Mouse (Mus musculus) limb, embryonic 11.5 days (tissue): ENCODE results near the gene Tsfm. TPM values are rescaled to one million over a fixed set of nuclear protein-coding genes. Genes with fewer than 3 reads are reported as not detected.
"Not testable (repeated sequence)": the region's sequence is repeated elsewhere in the genome, so short reads cannot be mapped to it uniquely, and the experiment has no call there.

Experiments
- ATAC-seq: fragments of 200-750 bp; cut with Nextera tagmentation; 2 replicates; pipeline ENCODE4 v1.8.0; 2017; ENCODE audit warnings: low read depth; ENCODE audit not compliant: insufficient number of reproducible peaks, low FRiP score, low TSS enrichment
- DNase-seq: peaks from one replicate; pipeline ENCODE4 v3.0.0-alpha.2; 2015; ENCODE audit warnings: low spot score
- H3K27ac ChIP-seq: fragments of 300-500 bp; sonication (generic); replicated peaks from 2 replicates; pipeline ENCODE4 v1.5.1; 2014; ENCODE audit warnings: low read depth, mild to moderate bottlenecking, low read length
- H3K27me3 ChIP-seq: fragments of 300-500 bp; sonication (generic); 2 replicates; pipeline ENCODE4 v1.6.1; 2014; ENCODE audit warnings: mild to moderate bottlenecking, low read length, mixed read lengths; ENCODE audit not compliant: control insufficient read depth, insufficient read depth
- H3K36me3 ChIP-seq: fragments of 300-500 bp; sonication (generic); 2 replicates; pipeline ENCODE4 v1.6.1; 2014; ENCODE audit warnings: mild to moderate bottlenecking, low read length, moderate library complexity, mixed read lengths; ENCODE audit not compliant: control insufficient read depth, insufficient read depth
- H3K4me1 ChIP-seq: fragments of 300-500 bp; sonication (generic); 2 replicates; pipeline ENCODE4 v1.6.1; 2014; ENCODE audit warnings: low read length, mixed read lengths; ENCODE audit not compliant: control insufficient read depth, insufficient read depth
- H3K4me2 ChIP-seq: fragments of 300-500 bp; sonication (generic); 2 replicates; pipeline ENCODE4 v1.6.1; 2014; ENCODE audit warnings: low read depth, mild to moderate bottlenecking, moderate library complexity; ENCODE audit not compliant: severe bottlenecking
- H3K4me3 ChIP-seq: fragments of 300-500 bp; sonication (generic); 2 replicates; pipeline ENCODE4 v1.5.1; 2014; ENCODE audit warnings: low read depth, low read length
- H3K9ac ChIP-seq: fragments of 300-500 bp; sonication (generic); 2 replicates; pipeline ENCODE4 v1.6.1; 2014; ENCODE audit warnings: mild to moderate bottlenecking, low read length
- H3K9me3 ChIP-seq: fragments of 300-500 bp; sonication (generic); 2 replicates; pipeline ENCODE4 v1.6.1; 2016; ENCODE audit warnings: low read length; ENCODE audit not compliant: control insufficient read depth
- WGBS: fragments of 180-500 bp; shearing (Covaris S2); extraction: QIAGEN DNeasy Blood & Tissue Kit; methylation state at CpG from one replicate; pipeline ENCODE4 v1.1.7; 2014; 5-methylcytosine and 5-hydroxymethylcytosine counted together
- polyA plus RNA-seq: library from polyadenylated mRNA; unstranded; fragments of >200 nt; fragmentation: Nextera tagmentation; extraction: Ambion mirVana; gene quantifications from 2 replicates; pipeline ENCODE4 v1.2.1, GENCODE M21; 2014

Gene Tsfm
- polyA plus RNA-seq, 1 experiment from 2014 or later = 91.8 TPM

- Histone ChIP-seq H3K9me3 (0 out of 2 replicates have a peak, but pooled peaks cover 3% of the 10 kb centered on the region), H3K36me3 (no peaks in the 10 kb centered on the region), H3K9ac (no peak within 1 kb of the TSS), H3K4me3 (no peak within 1 kb of the TSS), H3K27me3 (peaks cover 35% of the 10 kb centered on the region), H3K4me1 (peaks cover 16% of the 10 kb centered on the region), H3K27ac (no peak within 1 kb of the TSS), H3K4me2 (no peak within 1 kb of the TSS)
- ATAC-seq = no peak
- DNase-seq = no peak
- 69% methylated on average over 9 of the region's 9 CpGs for WGBS
These were observed 44.4 kb upstream of the Tsfm start, which contains the start of gene Agap2 for GRCm38 (mm10) chr10:127075080-127075479. TSS of gene Agap2 (plus strand) at chr10:127075284.

GRCm38 (mm10) chr10:127073981-127074380, 43.3 kb upstream of the Tsfm start:
- Histone ChIP-seq H3K27me3 (peaks cover 24% of the 10 kb centered on the region), H3K4me3 (no peak overlapping the region), H3K9me3 (no peaks in the 10 kb centered on the region), H3K36me3 (no peaks in the 10 kb centered on the region), H3K27ac (no peak overlapping the region), H3K4me1 (peaks cover 11% of the 10 kb centered on the region; the same call in 1 of the 2 replicates), H3K4me2 (no peak overlapping the region), H3K9ac (no peak overlapping the region)
- ATAC-seq = no peak
- DNase-seq = no peak
- 90% methylated on average over 1 of the region's 1 CpGs for WGBS

- not testable (repeated sequence) for DNase-seq, H3K27ac ChIP-seq, H3K4me3 ChIP-seq, ATAC-seq, H3K4me2 ChIP-seq, H3K9me3 ChIP-seq, H3K4me1 ChIP-seq, H3K9ac ChIP-seq, H3K36me3 ChIP-seq
- WGBS = 80% methylated on average over 2 of the region's 2 CpGs
- peaks cover 14% of the 10 kb centered on the region for H3K27me3 ChIP-seq
These were observed 42.3 kb upstream of the Tsfm start for GRCm38 (mm10) chr10:127072969-127073368.

- H3K36me3 ChIP-seq, H3K9me3 ChIP-seq, H3K4me1 ChIP-seq, H3K4me3 ChIP-seq, ATAC-seq, H3K9ac ChIP-seq, H3K27ac ChIP-seq, DNase-seq, H3K27me3 ChIP-seq, H3K4me2 ChIP-seq: not testable (repeated sequence)
- 91% methylated on average over 4 of the region's 4 CpGs for WGBS
These were observed 41.6 kb upstream of the Tsfm start for GRCm38 (mm10) chr10:127072270-127072669.

- Histone ChIP-seq H3K9me3 (no peaks in the 10 kb centered on the region), H3K4me2 (peak overlapping the region; percentile 89), H3K4me3 (peak overlapping the region; percentile 66), H3K27me3 (0 out of 2 replicates have a peak, but pooled peaks cover 2% of the 10 kb centered on the region), H3K9ac (no peak overlapping the region), H3K27ac (no peak overlapping the region), H3K4me1 (peaks cover 7% of the 10 kb centered on the region; the same call in 1 of the 2 replicates), H3K36me3 (peaks cover 16% of the 10 kb centered on the region)
- WGBS = 78% methylated on average over 9 of the region's 9 CpGs
- ATAC-seq = no peak
- DNase-seq = no peak
These were observed 40.6 kb upstream of the Tsfm start for GRCm38 (mm10) chr10:127071203-127071602.

GRCm38 (mm10) chr10:127070190-127071121, 39.8 kb upstream of the Tsfm start, which contains the start of gene Tspan31:
TSS of gene Tspan31 (minus strand) at chr10:127070264.
- peaks cover 7% of the 10 kb centered on the region; the same call in 1 of the 2 replicates for H3K4me1 ChIP-seq
- H3K4me2 ChIP-seq = peak within 1 kb of the TSS; percentile 89
- H3K9ac ChIP-seq = peak within 1 kb of the TSS; percentile 73
- 2% methylated on average over 36 of the region's 36 CpGs for WGBS
- no peaks in the 10 kb centered on the region for H3K27me3 ChIP-seq
- H3K4me3 ChIP-seq = peak within 1 kb of the TSS; percentile 66
- ATAC-seq = peak; percentile 85
- no peaks in the 10 kb centered on the region for H3K9me3 ChIP-seq
- peak; percentile 90 for DNase-seq
- peaks cover 24% of the 10 kb centered on the region for H3K36me3 ChIP-seq
- peak within 1 kb of the TSS; percentile 71 for H3K27ac ChIP-seq

GRCm38 (mm10) chr10:127069281-127070189, 38.9 kb upstream of the Tsfm start:
- 8% methylated on average over 30 of the region's 30 CpGs for WGBS

More at GRCm38 (mm10) chr10:127069281-127070189, 38.9 kb upstream of the Tsfm start:
- DNase-seq = peak; percentile 55
- Histone ChIP-seq H3K9ac (peak overlapping the region; percentile 73), H3K9me3 (no peaks in the 10 kb centered on the region), H3K4me2 (peak overlapping the region; percentile 89), H3K27me3 (no peaks in the 10 kb centered on the region), H3K4me1 (peaks cover 11% of the 10 kb centered on the region), H3K36me3 (peaks cover 32% of the 10 kb centered on the region), H3K4me3 (peak overlapping the region; percentile 66), H3K27ac (peak overlapping the region; percentile 71)
- ATAC-seq = peak; percentile 62; the same call in 1 of the 2 replicates
